Mouse (Mus musculus) left cerebral cortex, adult 2 months (tissue): ENCODE measurements around the gene Selenbp2. TPM values are rescaled to one million over a fixed set of nuclear protein-coding genes. Genes with fewer than 3 reads are reported as not detected.
A peak's percentile ranks its signal among the peaks of the same experiment; 100 is the strongest.
"Not testable (repeated sequence)": the region's sequence is repeated elsewhere in the genome, so short reads cannot be mapped to it uniquely, and the experiment has no call there.

Experiments used
- DNase-seq, 2 experiments: peaks; one replicate each; pipeline ENCODE4 v3.0.0; 2021 to 2022; ENCODE audit warnings: low spot score in 2 of 2, mixed read lengths in 1 of 2; ENCODE audit errors: extremely low spot score in 1 of 2
- H3K27ac ChIP-seq: fragments of 200-600 bp; 2 replicates; pipeline ENCODE4 v1.8.1; 2022
- H3K4me3 ChIP-seq: fragments of 200-600 bp; 2 replicates; pipeline ENCODE4 v1.8.1; 2022
- CTCF ChIP-seq: fragments of 200-600 bp; IDR thresholded peaks from 2 replicates; pipeline ENCODE4 v1.8.1; 2022; ENCODE audit warnings: antibody characterized with exemption, mild to moderate bottlenecking, moderate library complexity
- intact Hi-C: fragments of 180-260 bp; cut with DNase I; formaldehyde crosslinking; loops from one replicate; pipeline ENCODE4 v1.15.1; 2025
- total RNA-seq, 2 experiments: library from RNA; stranded (reverse); gene quantifications; 2 replicates each; pipeline ENCODE4 v1.2.3; 2021

Gene Selenbp2
- total RNA-seq, 2 experiments from 2014 or later: 1.1 TPM; not detected in 1

GRCm38 (mm10) chr3:94702856-94703255 lies 9.5 kb downstream of the Selenbp2 start:
- no peak overlapping the region for H3K27ac ChIP-seq
- TF ChIP-seq CTCF: no peak
- no peak overlapping the region for H3K4me3 ChIP-seq
- no peak for DNase-seq
- intact Hi-C loops: no loop called here

GRCm38 (mm10) chr3:94703364-94703763 lies 10.0 kb downstream of the Selenbp2 start:
- H3K4me3 ChIP-seq, H3K27ac ChIP-seq, intact Hi-C loops: not testable (repeated sequence)
- TF ChIP-seq CTCF: peak; percentile 33
- peak in 1 of 2 experiments; percentile 12 for DNase-seq

- DNase-seq, intact Hi-C loops, H3K27ac ChIP-seq, H3K4me3 ChIP-seq: not testable (repeated sequence)
Observed at GRCm38 (mm10) chr3:94710591-94710990, 17.2 kb downstream of the Selenbp2 start.

GRCm38 (mm10) chr3:94713424-94713823 lies 20.1 kb downstream of the Selenbp2 start:
- not testable (repeated sequence) for DNase-seq, H3K27ac ChIP-seq, H3K4me3 ChIP-seq

GRCm38 (mm10) chr3:94718253-94718652 lies 24.9 kb downstream of the Selenbp2 start:
- H3K27ac ChIP-seq, intact Hi-C loops, H3K4me3 ChIP-seq, DNase-seq: not testable (repeated sequence)

More at GRCm38 (mm10) chr3:94713424-94713823, 20.1 kb downstream of the Selenbp2 start:
- intact Hi-C loops: not testable (repeated sequence)

GRCm38 (mm10) chr3:94723637-94724036 lies 30.3 kb downstream of the Selenbp2 start:
- H3K27ac ChIP-seq, H3K4me3 ChIP-seq, DNase-seq: not testable (repeated sequence)
- peak; percentile 25 for TF ChIP-seq CTCF
- intact Hi-C loops: loop anchor here (5.0 to 10.0 kb wide), 2 partner anchors 86 to 109 kb away; no protein-coding TSS in a partner anchor

- TF ChIP-seq CTCF: no peak
- intact Hi-C loops: no loop called here
- DNase-seq: no peak
- Histone ChIP-seq H3K27ac (no peak overlapping the region), H3K4me3 (no peak overlapping the region)
Observed at GRCm38 (mm10) chr3:94745691-94746090, 52.3 kb downstream of the Selenbp2 start.

Other genes starting within 250 kb of the Selenbp2 start
- not detected for gene Oaz3, start 249.6 kb upstream of the Selenbp2 start, total RNA-seq
- 100 to 1,000 TPM; 159 to 177 TPM for gene Celf3, start 215.3 kb upstream of the Selenbp2 start, total RNA-seq
- gene Riiad1, start 213.2 kb upstream of the Selenbp2 start, total RNA-seq: 1 to 10 TPM; 4.4 to 5.8 TPM
- gene Snx27, start 110.8 kb upstream of the Selenbp2 start, total RNA-seq: 100 to 1,000 TPM; 102 to 107 TPM
- gene Gm10972, start 50.4 kb upstream of the Selenbp2 start, total RNA-seq: not detected
- gene Tuft1, start 34.7 kb upstream of the Selenbp2 start, total RNA-seq: 1 to 10 TPM; 1.8 to 1.9 TPM
- 1 to 10 TPM; 4.5 TPM for gene Cgn, start 92.9 kb downstream of the Selenbp2 start, total RNA-seq
- gene Pogz, start 144.0 kb downstream of the Selenbp2 start, total RNA-seq: 10 to 100 TPM; 57.4 to 60.2 TPM
- gene Psmb4, start 193.4 kb downstream of the Selenbp2 start, total RNA-seq: 100 to 1,000 TPM; 245 to 288 TPM
- 10 to 100 TPM in 1 of 2 experiments, 1 to 10 TPM in 1; 7.9 to 10.0 TPM for gene Selenbp1, start 239.5 kb downstream of the Selenbp2 start, total RNA-seq